Mouse (Mus musculus): Measurements from ENCODE around the gene Hist1h4k.
"Not testable (repeated sequence)": the region's sequence is repeated elsewhere in the genome, so short reads cannot be mapped to it uniquely, and the experiment has no call there.

The Hist1h4k gene

DNA sequence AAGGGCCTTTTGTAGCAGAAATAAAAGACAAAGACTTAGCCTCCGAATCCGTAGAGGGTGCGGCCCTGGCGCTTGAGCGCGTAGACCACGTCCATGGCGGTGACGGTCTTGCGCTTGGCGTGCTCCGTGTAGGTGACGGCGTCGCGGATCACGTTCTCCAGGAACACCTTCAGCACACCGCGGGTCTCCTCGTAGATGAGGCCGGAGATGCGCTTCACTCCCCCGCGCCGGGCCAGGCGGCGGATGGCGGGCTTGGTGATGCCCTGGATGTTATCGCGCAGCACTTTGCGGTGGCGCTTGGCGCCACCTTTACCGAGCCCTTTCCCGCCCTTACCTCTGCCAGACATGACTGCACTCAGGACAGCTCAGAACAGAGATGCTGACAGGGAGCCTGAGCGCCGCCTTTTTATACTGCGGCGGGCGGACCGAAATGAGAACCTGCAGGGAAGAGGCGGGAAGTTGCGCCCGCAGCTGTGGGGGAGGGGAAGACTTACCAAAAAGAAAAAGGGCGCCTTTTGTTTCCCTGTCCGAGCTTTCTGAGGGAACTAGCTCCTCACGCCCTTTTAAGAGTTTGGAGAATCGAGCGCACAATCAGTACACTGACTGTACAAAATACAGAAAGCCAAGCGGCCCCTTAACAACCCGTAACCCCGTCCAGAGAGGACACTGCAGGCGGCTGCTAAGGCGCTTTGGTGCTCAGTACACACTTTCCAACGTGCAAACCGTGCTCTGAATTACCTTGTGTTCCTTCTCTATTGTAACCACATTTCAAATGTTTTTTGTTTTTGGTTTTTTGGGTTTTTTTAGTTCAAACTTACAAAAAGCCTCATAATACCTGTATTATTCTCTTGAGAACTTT is at the start of gene Hist1h4k:
Gene Hist1h4k, minus strand, starts transcription at position 347 of the 859 bp plus-strand sequence.
- DNase-seq, result peak; percentile 92

DNA sequence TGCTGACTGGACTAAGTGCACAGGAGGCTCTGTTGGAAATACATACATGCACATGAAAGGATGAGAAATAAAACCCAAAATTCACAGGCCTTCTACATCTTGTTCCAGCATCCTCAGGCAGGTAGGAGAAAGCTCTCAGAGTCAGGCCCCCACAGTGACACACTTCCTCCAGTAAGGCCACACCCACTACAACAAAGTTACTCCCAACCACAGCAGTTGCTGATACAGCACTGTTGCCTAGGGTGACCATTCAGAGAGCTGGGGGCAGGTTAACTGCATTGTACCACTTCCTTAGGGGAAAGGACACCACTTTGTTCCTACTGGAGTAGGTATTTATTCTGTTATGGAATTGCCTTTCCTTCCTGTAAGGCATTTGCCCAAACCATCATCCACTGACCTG is 46.9 kb upstream of the Hist1h4k start:
- DNase-seq, result not testable (repeated sequence)

DNA sequence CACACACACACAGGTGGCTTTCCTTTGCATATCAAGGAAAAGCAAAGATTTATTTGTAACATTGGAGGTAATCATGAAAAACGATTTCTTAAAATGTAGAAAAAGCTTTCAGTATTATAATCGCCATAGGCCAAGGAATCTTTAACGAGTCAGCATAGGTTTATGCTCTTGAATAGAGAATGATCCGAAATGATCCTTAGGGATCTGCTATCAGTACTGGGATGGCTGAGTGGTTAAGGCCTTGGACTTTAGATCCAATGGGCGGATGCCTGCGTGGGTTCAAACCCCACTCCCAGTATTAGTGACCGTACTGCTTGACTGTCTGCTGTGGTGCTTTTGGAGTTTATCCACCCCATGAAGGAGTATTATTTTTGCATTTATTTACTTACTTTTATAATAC is 45.3 kb upstream of the Hist1h4k start:
- no peak for DNase-seq

DNA sequence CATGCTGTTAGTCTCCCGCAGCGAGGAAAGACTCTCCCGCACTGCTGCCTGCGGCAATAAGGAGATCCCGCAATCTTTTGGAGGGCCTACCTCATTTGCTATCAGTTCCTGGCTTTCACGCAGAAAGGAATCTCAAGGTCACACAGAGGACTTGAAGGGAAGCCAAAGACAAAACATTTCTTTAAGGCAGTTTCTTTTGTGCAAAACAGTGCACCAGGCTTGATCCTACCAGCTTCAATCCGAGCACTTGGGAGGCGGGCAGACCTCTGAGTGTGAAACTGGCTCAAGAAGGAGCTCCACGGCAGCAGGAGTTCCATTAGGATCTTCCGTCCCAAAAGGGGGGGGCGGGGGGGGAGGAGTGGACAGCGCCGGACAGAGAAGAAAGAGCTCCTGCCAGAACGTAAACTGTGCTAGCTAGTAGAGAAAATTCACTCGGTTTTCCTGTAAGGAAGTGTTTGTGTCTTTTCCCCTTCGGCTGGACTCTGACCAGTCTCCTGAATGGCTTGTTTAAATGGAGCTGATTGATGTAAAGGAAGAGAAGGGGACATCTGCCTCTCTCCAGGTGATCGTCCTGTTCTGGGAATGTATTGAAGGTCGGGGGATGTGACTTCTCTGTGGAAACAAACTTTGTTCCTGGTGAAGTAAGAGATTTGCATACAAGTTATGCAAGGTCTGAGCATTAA is 40.4 kb upstream of the Hist1h4k start:
- no peak for DNase-seq

DNA sequence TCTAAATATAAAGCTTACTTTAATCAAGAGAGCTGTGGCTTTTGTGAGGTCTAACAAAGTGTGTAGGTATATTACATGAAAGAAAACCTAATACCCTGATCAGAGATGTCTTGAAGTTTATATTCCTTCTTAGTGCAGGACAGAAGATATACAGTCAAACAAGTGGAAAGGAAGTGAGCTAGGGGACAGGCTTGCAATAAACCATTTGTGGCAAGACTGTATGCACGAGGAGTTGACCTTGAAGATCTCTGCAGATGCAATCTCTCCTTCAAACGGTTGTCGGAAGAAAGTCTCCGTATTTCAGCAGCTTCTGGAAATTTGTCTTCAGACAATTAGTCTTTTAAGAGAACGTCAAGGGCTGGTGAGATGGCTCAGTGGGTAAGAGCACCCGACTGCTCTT is 39.6 kb upstream of the Hist1h4k start:
- no peak for DNase-seq

DNA sequence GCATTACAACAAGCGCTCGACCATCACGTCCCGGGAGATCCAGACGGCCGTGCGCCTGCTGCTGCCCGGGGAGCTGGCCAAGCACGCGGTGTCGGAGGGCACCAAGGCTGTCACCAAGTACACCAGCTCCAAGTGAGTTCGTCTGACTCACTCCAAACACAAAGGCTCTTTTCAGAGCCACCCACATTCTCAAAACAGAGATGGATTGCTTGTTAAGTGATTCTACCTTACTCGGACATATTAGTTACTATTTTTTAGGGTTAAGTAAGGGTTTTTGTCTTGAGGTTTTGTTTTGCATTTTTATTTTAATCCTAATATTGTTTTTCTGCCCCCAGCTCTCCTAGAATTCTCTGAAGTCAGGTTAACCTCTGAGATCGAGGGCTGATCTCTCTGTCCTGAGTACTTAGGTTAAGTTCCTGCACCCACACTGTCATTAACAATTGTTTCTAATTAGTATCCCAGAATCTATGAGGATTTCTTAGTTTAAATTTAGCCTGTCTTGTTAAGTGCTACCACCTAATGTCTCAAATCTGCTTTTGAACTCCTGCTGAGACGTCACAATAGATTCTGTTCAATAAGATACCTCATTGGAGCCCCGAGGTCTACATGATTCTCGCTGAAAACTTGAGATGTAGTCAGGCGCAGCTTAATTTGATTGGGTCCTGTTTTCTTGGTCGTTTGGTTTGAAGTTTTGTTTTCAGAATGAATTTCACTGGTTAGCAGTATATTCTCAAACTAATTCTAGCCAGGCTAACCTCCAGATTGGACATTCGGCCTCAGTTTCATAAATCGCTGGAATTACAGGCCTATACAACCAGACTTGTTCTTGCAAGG is 37.7 kb upstream of the Hist1h4k start:
- DNase-seq, result no peak

DNA sequence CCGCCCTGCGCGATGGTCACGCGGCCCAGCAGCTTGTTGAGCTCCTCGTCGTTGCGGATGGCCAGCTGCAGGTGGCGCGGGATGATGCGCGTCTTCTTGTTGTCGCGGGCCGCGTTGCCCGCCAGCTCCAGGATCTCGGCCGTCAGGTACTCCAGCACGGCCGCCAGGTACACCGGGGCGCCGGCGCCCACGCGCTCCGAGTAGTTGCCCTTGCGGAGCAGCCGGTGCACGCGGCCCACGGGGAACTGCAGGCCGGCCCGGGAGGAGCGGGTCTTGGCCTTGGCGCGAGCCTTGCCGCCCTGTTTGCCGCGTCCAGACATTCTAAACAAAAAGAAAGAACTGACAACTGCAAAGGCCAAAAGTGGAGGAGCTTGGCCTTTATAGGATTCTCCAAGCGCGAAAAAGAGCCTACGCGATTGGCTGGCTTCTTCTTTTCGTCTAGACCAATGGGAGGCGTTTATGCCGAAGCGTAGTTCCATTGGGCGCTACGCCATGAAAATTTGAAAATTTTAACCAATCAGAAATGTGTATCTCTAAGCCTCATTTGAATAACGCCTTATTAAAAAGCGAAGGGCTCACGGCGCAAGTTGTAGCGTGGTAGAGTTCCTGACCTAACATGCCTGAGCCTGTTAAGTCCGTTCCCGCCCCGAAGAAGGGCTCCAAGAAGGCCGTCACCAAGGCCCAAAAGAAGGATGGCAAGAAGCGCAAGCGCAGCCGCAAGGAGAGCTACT is 36.8 kb upstream of the Hist1h4k start, which contains the start of the genes Hist1h2an and Hist1h2bp:
Gene Hist1h2an, minus strand, starts transcription at position 320 of the 731 bp plus-strand sequence.
Gene Hist1h2bp, plus strand, starts transcription at position 563 of the 731 bp plus-strand sequence.
- peak; percentile 91 for DNase-seq

DNA sequence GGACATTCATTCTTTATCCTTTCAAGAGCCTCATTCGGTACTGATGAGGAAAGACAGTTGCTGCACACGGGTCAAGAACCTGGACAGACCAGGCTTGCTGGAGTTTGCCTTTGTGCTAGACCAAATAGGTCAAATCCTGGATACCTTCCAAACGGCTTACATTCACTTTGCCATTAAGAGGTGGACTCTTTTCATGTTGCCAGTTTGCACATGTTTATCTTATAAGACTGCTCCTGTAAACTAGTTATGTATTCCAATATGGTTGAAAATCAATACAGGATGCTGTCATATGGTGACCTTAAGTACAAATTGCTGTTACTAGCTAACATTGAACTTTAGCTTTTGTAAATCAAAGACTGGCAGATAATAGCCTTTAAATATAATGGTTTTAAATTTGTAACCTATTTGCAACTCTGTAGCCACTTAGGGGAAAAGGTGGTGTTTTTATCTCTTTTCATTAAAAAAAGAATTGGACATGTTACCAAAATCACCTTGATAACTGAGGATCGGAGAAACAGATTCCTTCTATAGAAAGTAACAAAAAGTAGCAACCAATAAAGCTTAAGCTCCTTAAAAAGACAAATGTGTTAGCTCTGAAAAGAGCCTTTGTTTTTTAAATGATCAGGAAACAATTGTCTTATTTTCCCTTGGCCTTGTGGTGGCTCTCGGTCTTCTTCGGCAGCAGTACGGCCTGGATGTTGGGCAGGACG is 36.0 kb upstream of the Hist1h4k start:
- no peak for DNase-seq

DNA sequence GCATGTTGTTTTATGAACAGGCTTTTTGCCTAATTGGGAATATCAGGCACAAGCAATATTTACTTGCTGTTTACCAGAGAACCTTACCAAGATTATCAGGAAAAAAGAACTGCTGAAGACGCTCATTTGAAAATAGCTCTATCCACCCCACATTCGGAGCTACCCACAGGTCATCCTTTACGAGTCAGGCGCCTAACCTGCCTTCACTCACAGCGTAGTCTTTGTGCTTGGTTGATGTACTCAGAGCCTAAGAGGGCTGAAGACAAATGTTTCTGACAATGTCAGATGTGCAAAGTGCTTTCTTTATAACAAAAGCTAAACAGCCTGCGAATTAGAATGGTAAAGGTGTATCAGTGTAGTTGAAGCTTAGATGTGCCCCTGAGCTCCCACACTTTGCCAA is 34.0 kb upstream of the Hist1h4k start:
- DNase-seq, result no peak

DNA sequence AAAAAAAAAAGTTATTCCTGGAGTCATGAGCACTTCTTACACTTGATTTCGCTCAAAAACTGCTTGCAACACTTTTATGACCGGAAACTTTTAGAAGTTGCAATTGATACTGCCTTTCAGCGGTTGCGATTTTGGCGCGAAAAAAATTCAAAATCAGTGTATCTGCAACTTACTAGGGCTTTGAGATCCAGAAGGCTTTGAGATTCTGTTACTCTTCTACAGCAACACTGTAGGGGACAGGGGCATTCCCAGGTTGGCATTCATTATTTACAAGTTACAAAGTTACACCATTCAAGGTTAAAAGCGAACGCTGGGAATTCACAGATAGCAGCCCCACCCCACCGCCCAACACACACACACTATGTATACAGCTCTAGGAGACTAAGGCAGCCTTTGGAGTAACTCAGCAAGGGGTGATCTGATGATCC is 33.4 kb upstream of the Hist1h4k start:
- DNase-seq, result no peak

DNA sequence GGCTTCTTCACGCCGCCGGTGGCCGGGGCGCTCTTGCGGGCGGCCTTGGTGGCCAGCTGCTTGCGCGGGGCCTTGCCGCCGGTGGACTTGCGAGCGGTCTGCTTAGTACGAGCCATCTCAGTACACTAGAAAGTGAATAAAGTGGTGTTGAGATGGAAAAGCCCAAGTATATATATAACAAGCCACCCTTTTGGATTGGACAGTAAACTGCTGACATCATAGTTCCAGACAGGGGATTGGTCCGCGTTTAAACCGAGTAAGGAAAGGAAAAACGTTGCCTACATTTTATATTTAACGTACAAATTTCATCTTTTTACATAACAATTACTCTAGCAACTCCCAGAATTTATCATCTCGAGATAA is 32.9 kb upstream of the Hist1h4k start, which contains the start of gene Hist1h3i:
Gene Hist1h3i, minus strand, starts transcription at position 116 of the 363 bp plus-strand sequence.
- DNase-seq, result peak; percentile 80

DNA sequence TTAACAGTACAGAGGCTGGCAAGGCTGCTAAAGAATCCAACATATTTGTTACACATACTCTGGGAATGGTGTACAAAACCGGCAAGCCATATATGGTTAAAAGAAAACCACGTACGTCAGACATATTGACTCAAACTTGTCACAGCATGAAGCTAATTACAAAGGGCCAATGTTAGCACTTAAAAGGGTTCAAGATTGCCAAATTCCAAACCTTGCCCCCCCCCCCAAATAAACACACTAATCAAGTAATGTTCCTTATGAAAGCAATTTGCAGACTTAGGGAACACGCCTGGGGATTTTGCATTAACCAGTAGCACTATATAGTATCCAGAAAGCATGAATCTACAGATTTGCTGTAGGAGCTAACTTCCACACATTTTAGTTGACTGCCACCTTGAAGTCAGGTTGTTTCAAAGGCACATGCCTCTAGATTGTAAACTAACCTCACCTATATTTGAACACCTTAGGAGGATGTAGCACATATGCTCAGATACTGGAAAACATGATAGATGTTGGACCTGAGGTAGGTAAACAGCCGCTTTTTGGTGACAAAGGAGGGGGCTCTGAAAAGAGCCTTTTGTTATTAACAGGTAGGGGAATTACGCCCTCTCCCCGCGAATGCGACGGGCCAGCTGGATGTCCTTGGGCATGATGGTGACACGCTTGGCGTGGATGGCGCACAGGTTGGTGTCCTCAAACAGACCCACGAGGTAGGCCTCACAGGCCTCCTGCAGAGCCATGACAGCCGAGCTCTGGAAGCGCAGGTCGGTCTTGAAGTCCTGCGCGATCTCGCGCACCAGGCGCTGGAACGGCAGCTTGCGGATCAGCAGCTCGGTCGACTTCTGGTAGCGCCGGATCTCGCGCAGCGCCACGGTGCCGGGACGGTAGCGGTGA is 32.3 kb upstream of the Hist1h4k start:
- not testable (repeated sequence) for DNase-seq

DNA sequence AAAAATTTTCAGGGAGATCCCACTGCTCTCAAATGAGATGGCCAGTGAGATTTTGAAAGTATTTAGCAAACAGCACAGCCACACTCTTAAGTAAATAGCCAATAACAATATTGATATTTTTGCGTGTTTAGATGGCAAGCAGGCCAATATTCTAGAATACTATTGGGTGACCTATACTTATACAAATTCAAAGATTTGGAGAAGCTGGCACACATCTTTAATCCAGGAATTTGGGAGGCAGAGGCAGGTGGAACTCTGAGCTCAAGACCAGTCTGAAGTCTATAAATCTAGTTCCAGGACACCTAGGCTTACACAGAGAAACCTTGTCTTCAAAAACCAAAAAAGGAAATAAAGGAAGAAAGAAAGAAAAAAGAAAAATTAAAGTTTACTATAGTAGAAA is 31.3 kb upstream of the Hist1h4k start:
- DNase-seq, result no peak

DNA sequence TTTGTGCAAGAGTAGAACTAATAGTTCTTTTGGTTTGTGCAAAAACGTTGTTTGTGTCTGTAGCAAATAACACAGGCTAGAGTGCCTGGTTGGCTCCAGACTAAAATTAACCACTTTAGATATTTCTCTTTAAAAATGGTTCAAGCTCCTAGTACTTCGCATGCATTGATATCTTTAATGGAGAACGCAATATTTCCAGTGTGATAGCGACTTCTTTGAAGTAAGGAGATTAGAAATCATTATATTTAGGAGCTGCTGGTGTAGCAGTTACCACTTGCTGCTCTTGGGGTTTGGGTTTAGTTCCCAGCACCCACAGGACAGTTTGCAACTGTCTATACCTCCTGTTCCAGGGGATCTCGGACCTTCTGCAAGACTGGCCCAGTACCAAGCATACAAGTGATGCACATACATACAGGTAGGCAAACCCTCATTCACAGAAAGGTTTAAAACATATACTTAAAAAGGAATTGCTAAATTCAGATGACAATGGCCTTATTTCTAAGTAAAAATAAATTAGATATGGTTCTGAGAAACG is 30.8 kb upstream of the Hist1h4k start:
- DNase-seq, result no peak

DNA sequence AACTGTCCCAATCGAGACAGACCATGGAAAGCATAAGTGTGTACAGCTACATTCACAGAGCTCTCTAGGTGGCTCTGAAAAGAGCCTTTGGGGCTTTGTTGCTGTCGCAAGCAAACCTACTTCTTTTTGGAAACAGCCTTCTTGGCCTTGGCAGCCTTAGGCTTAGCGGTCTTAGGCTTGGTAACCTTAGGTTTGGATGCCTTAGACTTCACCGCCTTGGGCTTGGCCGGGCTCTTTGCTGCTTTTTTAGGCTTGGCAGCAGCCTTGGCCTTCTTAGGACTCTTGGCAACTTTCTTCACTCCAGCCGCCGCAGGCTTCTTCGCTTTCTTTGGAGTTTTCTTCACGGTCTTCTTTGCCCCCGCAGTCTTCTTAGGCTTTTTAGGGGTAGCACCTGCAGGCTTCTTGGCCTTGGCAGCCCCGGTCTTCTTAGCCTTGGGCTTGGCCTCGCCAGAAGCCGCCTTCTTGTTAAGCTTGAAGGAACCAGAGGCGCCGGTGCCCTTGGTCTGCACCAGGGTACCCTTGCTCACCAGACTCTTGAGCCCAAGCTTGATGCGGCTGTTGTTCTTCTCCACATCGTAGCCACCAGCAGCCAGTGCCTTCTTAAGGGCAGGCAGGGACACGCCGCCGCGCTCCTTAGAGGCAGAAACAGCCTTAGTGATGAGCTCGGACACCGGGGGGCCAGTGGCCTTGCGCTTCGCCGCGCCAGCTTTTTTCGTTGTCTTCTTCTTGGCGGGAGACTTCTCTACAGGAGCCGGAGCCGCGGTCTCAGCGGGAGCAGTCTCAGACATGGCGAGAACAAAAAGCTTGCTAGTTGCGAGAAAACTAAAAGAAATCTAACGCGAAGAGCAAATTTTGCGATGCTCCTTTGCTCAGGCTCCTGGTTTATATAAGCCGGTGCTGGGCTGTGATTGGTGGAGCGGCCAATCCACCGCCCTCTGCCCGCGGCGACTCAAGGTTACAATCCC is 29.7 kb upstream of the Hist1h4k start, which contains the start of gene Hist1h1b:
Gene Hist1h1b, minus strand, starts transcription at position 859 of the 965 bp plus-strand sequence.
- DNase-seq, result peak; percentile 75

DNA sequence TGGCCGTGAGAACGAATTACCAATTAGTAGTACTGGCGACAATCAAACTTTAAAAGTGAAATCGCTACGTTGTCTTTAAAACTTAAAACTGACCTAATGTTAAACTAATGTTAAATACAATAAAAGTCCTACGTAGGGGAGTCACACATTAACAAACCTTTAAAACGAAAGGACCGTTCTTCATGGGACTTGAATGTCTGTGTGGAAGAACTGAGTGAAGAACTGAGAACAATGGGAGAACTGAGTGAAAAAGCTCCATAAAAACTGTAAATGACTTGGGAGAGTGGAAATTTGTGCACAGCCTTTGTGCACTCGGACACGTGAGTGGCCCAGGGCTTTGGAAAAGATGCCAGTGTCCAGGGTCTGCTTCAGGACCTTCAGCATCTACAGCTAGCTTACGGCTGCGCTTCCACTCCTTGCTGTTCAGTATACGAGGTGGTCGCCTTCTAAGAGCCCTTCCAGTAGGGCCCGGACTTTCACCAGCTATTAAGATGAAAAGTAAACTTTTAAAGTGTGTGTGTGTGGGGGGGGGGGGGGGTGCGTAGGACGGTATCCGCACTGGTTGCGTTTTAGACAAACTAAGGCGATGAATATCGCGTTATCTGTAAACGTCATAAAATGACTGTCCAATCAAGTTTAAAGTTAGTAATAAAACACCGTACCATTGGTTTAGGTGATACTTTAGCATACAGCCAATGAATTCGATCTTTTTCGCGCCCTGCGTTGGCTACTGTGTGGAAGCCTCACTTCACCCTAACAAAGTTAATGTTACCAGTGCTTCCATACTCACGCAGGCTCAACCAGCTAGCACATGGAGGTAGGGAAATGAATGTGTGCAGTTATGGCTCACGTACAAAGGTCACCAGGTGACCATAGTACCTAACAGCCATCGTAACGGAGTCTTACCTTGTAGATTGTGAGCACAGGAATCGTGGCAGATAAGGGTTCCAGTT is 28.8 kb upstream of the Hist1h4k start:
- DNase-seq, result peak; percentile 68

DNA sequence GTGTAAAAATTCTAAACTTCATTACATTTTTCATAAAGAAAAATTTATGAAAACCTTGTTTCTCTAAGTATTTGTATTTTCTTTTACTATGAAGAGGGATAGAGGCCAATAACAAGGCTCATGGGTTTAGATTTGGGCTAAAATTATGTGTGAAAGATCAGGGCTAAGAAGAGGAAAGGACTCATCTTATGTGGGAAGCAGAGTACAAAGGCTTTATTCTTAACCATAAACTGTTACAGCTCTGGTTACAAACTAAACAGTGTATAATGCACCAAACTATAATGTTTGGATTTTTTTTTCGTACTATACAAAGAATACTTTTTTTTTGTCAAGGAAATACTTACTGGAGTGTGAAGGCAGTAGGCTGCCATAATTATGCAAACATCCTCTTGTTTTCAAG is 5.4 kb upstream of the Hist1h4k start:
- DNase-seq, result no peak

Data from right cerebral cortex, adult 18-20 months (tissue).